9 mouse cellular contexts compared by ENCODE assay signal in genomic region chr5:123155425-123155824, GRCm38 (mm10). TPM values are rescaled to one million over a fixed set of nuclear protein-coding genes. Genes with fewer than 3 reads are reported as not detected.
A peak's percentile ranks its signal among the peaks of the same experiment; 100 is the strongest.
DNase-seq lines count a peak whose midpoint lies in the region; ATAC-seq and TF ChIP-seq lines count a peak whose summit lies in the region.
"Had no signal": no experiment of that assay in that cellular context is flagged by ENCODE, and none has a peak within 500 bp of the region (broad histone marks: within the 10 kb centered on the region; RNA-seq: fewer than 3 reads in every experiment).

No protein-coding gene starts in this region.

- no peak overlapping the region for H3K9ac ChIP-seq in midbrain, postnatal 0 days (replicated peaks; ENCODE audit: low read length, poor library complexity, severe bottlenecking)

- H3K9me3 ChIP-seq in midbrain, postnatal 0 days (ENCODE audit: low read length), result no peaks in the 10 kb centered on the region

- H3K4me1 ChIP-seq in midbrain, postnatal 0 days (ENCODE audit: insufficient read depth, low read length), result peaks cover 5% of the 10 kb centered on the region

- peaks cover 68% of the 10 kb centered on the region for H3K36me3 ChIP-seq in midbrain, postnatal 0 days (ENCODE audit: insufficient read depth, low read length)

- TF ChIP-seq CTCF in layer of hippocampus, adult 2 months (conservative IDR thresholded peaks at IDR 0.05), result peak; percentile 82
- TF ChIP-seq CTCF in midbrain, postnatal 0 days (IDR thresholded peaks at IDR 0.05), result peak; percentile 82

- no peaks in the 10 kb centered on the region for H3K27me3 ChIP-seq in midbrain, postnatal 0 days (ENCODE audit: insufficient read depth, low read length)

- 53% methylated on average over 7 of the region's 7 CpGs for WGBS in midbrain, postnatal 0 days

- H3K27ac ChIP-seq in layer of hippocampus, adult 2 months, result no peak overlapping the region
- H3K27ac ChIP-seq in midbrain, postnatal 0 days (ENCODE audit: low read depth, low read length), result no peak overlapping the region
- H3K27ac ChIP-seq: macrophage had no signal

- no peak overlapping the region for H3K4me2 ChIP-seq in midbrain, postnatal 0 days (ENCODE audit: low read depth, low read length, poor library complexity, severe bottlenecking)

- peak; percentile 71 to 73 for DNase-seq in layer of hippocampus, adult 2 months (ENCODE audit: low spot score in 2 of 2)
- DNase-seq in layer of hippocampus, postnatal 36 days, result no peak
- DNase-seq in MEL-GATA-1-ER (ENCODE audit: extremely low read depth, low read depth), result peak; percentile 62
- peak; percentile 65 to 76 for DNase-seq in cerebellum, postnatal 36 days
- peak; percentile 79 for DNase-seq in liver
- DNase-seq in midbrain, postnatal 0 days (ENCODE audit: low spot score), result peak; percentile 79
- DNase-seq in thymus, postnatal 4 days, result peak; percentile 83

- peak; percentile 26; the same call in 1 of the 2 replicates for ATAC-seq in granulocyte monocyte progenitor cell, adult 5-6 weeks (replicated peaks; ENCODE audit: poor library complexity, severe bottlenecking)
- no peak for ATAC-seq in midbrain, postnatal 0 days (ENCODE audit: low FRiP score)

- H3K4me3 ChIP-seq in layer of hippocampus, adult 2 months, result no peak overlapping the region
- H3K4me3 ChIP-seq in midbrain, postnatal 0 days (ENCODE audit: low read depth, low read length), result no peak overlapping the region

RNA-seq across cellular contexts. Expression of gene Setd1b, which starts 13.4 kb away (rescaled TPM):
- 10 to 100 TPM; 31.2 to 39.4 TPM for total RNA-seq in layer of hippocampus, adult 2 months (2021)
- total RNA-seq in layer of hippocampus, postnatal 36 days (2021), result 10 to 100 TPM; 31.4 to 36.2 TPM
- 29.5 and 37.5 TPM in 2 replicates for total RNA-seq in granulocyte monocyte progenitor cell, adult 5-6 weeks (2014; fragmentation: Nextera tagmentation)
- 1.2 TPM in 2 replicates for total RNA-seq in granulocyte monocyte progenitor cell, adult 5-6 weeks (2017)
- total RNA-seq in midbrain, postnatal 0 days (2014; rRNA removed), result 5.3 and 5.9 TPM in 2 replicates
- polyA plus RNA-seq in midbrain, postnatal 0 days (2015; fragmentation: Nextera tagmentation; extraction: Ambion mirVana), result 7.2 and 8.8 TPM in 2 replicates

RNA-seq across cellular contexts. Expression of gene Psmd9, which starts 13.8 kb away (rescaled TPM):
- total RNA-seq in layer of hippocampus, adult 2 months (2021), result 10 to 100 TPM; 27.8 to 30.4 TPM
- 10 to 100 TPM; 28.2 to 30.8 TPM for total RNA-seq in layer of hippocampus, postnatal 36 days (2021)
- total RNA-seq in granulocyte monocyte progenitor cell, adult 5-6 weeks (2014; fragmentation: Nextera tagmentation), result 26.5 and 45.9 TPM in 2 replicates
- total RNA-seq in granulocyte monocyte progenitor cell, adult 5-6 weeks (2017), result 15.5 and 25.2 TPM in 2 replicates
- 26.1 and 26.5 TPM in 2 replicates for total RNA-seq in midbrain, postnatal 0 days (2014; rRNA removed)
- 76.3 and 81.8 TPM in 2 replicates for polyA plus RNA-seq in midbrain, postnatal 0 days (2015; fragmentation: Nextera tagmentation; extraction: Ambion mirVana)

RNA-seq across cellular contexts. Expression of gene Rhof, which starts 22.9 kb away (rescaled TPM):
- 10 to 100 TPM; 43.3 to 46.3 TPM for total RNA-seq in layer of hippocampus, adult 2 months (2021)
- 10 to 100 TPM; 43.0 to 48.0 TPM for total RNA-seq in layer of hippocampus, postnatal 36 days (2021)
- 1.5 TPM in 1 of 2 replicates, not detected in the other for total RNA-seq in granulocyte monocyte progenitor cell, adult 5-6 weeks (2014; fragmentation: Nextera tagmentation)
- 0.26 and 1.6 TPM in 2 replicates for total RNA-seq in granulocyte monocyte progenitor cell, adult 5-6 weeks (2017)
- total RNA-seq in midbrain, postnatal 0 days (2014; rRNA removed), result 37.2 and 47.8 TPM in 2 replicates
- polyA plus RNA-seq in midbrain, postnatal 0 days (2015; fragmentation: Nextera tagmentation; extraction: Ambion mirVana), result 41.7 and 45.3 TPM in 2 replicates

RNA-seq across cellular contexts. Expression of gene Hpd, which starts 27.1 kb away (rescaled TPM):
- not detected for total RNA-seq in layer of hippocampus, adult 2 months (2021)
- not detected for total RNA-seq in layer of hippocampus, postnatal 36 days (2021)
- not detected in 2 replicates for total RNA-seq in granulocyte monocyte progenitor cell, adult 5-6 weeks (2014; fragmentation: Nextera tagmentation)
- total RNA-seq in granulocyte monocyte progenitor cell, adult 5-6 weeks (2017), result not detected in 2 replicates
- not detected in 2 replicates for total RNA-seq in midbrain, postnatal 0 days (2014; rRNA removed)
- polyA plus RNA-seq in midbrain, postnatal 0 days (2015; fragmentation: Nextera tagmentation; extraction: Ambion mirVana), result not detected in 2 replicates
- polyA plus RNA-seq: macrophage had no signal

Comparison
In these comparisons a context has a peak if more than half of its experiments do, and no peak if none do; other contexts are left out.
1. DNase-seq: peak in layer of hippocampus, adult 2 months (2 of 2), MEL-GATA-1-ER (single experiment), cerebellum, postnatal 36 days (2 of 2), liver (single experiment), midbrain, postnatal 0 days (single experiment) and thymus, postnatal 4 days (single experiment); none in layer of hippocampus, postnatal 36 days (0 of 2).
2. RNA of gene Rhof, which starts 22.9 kb away (total RNA-seq): 43.0 to 48.0 TPM in layer of hippocampus, postnatal 36 days, 37.2 to 47.8 TPM in midbrain, postnatal 0 days and 43.3 to 46.3 TPM in layer of hippocampus, adult 2 months; 0.26 to 1.6 TPM in granulocyte monocyte progenitor cell, adult 5-6 weeks; every median in the first group is over 10 times any median in the second.